Mouse (Mus musculus) E14TG2a.4 (cell line): Measurements from ENCODE around the gene Dctn1.

Experiments
- CTCF ChIP-seq: conservative IDR thresholded peaks from 2 replicates; pipeline ENCODE4 v1.5.1; 2014; ENCODE audit warnings: low read length
- NANOG ChIP-seq: IDR thresholded peaks from 2 replicates; pipeline ENCODE4 v1.6.1; 2014; ENCODE audit warnings: borderline replicate concordance, low read length, mixed read lengths
- POU5F1 ChIP-seq: IDR thresholded peaks from 2 replicates; pipeline ENCODE4 v1.6.1; 2014; ENCODE audit warnings: low read length, borderline replicate concordance

- TF ChIP-seq POU5F1 (no peak), CTCF (peak; percentile 89), NANOG (no peak)
These were observed 49.4 kb downstream of the Dctn1 start for GRCm38 (mm10) chr6:83215002-83215666.
